9 mouse cellular contexts compared by ENCODE assay signal in genomic region chr5:24303199-24303598, GRCm38 (mm10). TPM values are rescaled to one million over a fixed set of nuclear protein-coding genes. Genes with fewer than 3 reads are reported as not detected.
DNase-seq lines count a peak whose midpoint lies in the region; ATAC-seq and TF ChIP-seq lines count a peak whose summit lies in the region.
"Had no signal": no experiment of that assay in that cellular context is flagged by ENCODE, and none has a peak within 500 bp of the region (broad histone marks: within the 10 kb centered on the region; RNA-seq: fewer than 3 reads in every experiment).

No protein-coding gene starts in this region.

- H3K4me3 ChIP-seq in midbrain, postnatal 0 days (ENCODE audit: low read depth, low read length) = no peak overlapping the region
- H3K4me3 ChIP-seq in midbrain, embryonic 10.5 days = no peak overlapping the region
- no peak overlapping the region for H3K4me3 ChIP-seq in stomach, postnatal 0 days (ENCODE audit: low read depth, low read length)
- no peak overlapping the region for H3K4me3 ChIP-seq in midbrain, embryonic 15.5 days
- H3K4me3 ChIP-seq: limb, embryonic 13.5 days had no signal

- H3K4me1 ChIP-seq in midbrain, postnatal 0 days (ENCODE audit: insufficient read depth, low read length) = no peaks in the 10 kb centered on the region
- no peaks in the 10 kb centered on the region for H3K4me1 ChIP-seq in midbrain, embryonic 10.5 days
- no peaks in the 10 kb centered on the region for H3K4me1 ChIP-seq in stomach, postnatal 0 days (replicated peaks; ENCODE audit: control insufficient read depth, insufficient read depth)
- H3K4me1 ChIP-seq in midbrain, embryonic 15.5 days = no peaks in the 10 kb centered on the region

- no peak for TF ChIP-seq EP300 in stomach, postnatal 0 days (optimal IDR thresholded peaks at IDR 0.05)

- TF ChIP-seq CTCF in midbrain, postnatal 0 days (IDR thresholded peaks at IDR 0.05) = peak; percentile 41
- peak; percentile 76 for TF ChIP-seq CTCF in stomach, postnatal 0 days (IDR thresholded peaks at IDR 0.05; ENCODE audit: low read depth)

- no peaks in the 10 kb centered on the region for H3K9me3 ChIP-seq in midbrain, postnatal 0 days (ENCODE audit: low read length)
- H3K9me3 ChIP-seq in midbrain, embryonic 10.5 days (replicated peaks) = 0 out of 2 replicates have a peak, but pooled peaks cover 4% of the 10 kb centered on the region
- H3K9me3 ChIP-seq in stomach, postnatal 0 days (ENCODE audit: control insufficient read depth, low read length) = no peaks in the 10 kb centered on the region
- H3K9me3 ChIP-seq in midbrain, embryonic 15.5 days = no peaks in the 10 kb centered on the region

- H3K4me2 ChIP-seq in midbrain, postnatal 0 days (ENCODE audit: low read depth, low read length, poor library complexity, severe bottlenecking) = no peak overlapping the region
- H3K4me2 ChIP-seq in stomach, postnatal 0 days (replicated peaks; ENCODE audit: low read depth) = no peak overlapping the region
- no peak overlapping the region for H3K4me2 ChIP-seq in midbrain, embryonic 15.5 days
- H3K4me2 ChIP-seq: limb, embryonic 13.5 days had no signal

- H3K36me3 ChIP-seq in midbrain, postnatal 0 days (ENCODE audit: insufficient read depth, low read length) = no peaks in the 10 kb centered on the region
- H3K36me3 ChIP-seq in midbrain, embryonic 10.5 days = no peaks in the 10 kb centered on the region
- H3K36me3 ChIP-seq in stomach, postnatal 0 days (ENCODE audit: control insufficient read depth, insufficient read depth, low read length) = no peaks in the 10 kb centered on the region
- H3K36me3 ChIP-seq in midbrain, embryonic 15.5 days (replicated peaks) = no peaks in the 10 kb centered on the region
- H3K36me3 ChIP-seq: limb, embryonic 13.5 days had no signal

- intact Hi-C loops in left cerebral cortex, postnatal 4 days (cut with DNase I) = no loop called here

- H3K9ac ChIP-seq in midbrain, postnatal 0 days (replicated peaks; ENCODE audit: low read length, poor library complexity, severe bottlenecking) = no peak overlapping the region
- no peak overlapping the region for H3K9ac ChIP-seq in stomach, postnatal 0 days (ENCODE audit: low read length)
- no peak overlapping the region for H3K9ac ChIP-seq in midbrain, embryonic 15.5 days
- H3K9ac ChIP-seq: limb, embryonic 13.5 days had no signal

- WGBS in midbrain, postnatal 0 days = 65% methylated on average over 3 of the region's 3 CpGs
- 65% methylated on average over 3 of the region's 3 CpGs for WGBS in midbrain, embryonic 10.5 days
- 52% methylated on average over 3 of the region's 3 CpGs for WGBS in stomach, postnatal 0 days
- 54% methylated on average over 3 of the region's 3 CpGs for whole genome bisulfite sequencing in midbrain, embryonic 15.5 days

- H3K27me3 ChIP-seq in midbrain, postnatal 0 days (ENCODE audit: insufficient read depth, low read length) = no peaks in the 10 kb centered on the region
- no peaks in the 10 kb centered on the region for H3K27me3 ChIP-seq in midbrain, embryonic 10.5 days (ENCODE audit: low read depth, poor library complexity, severe bottlenecking)
- no peaks in the 10 kb centered on the region for H3K27me3 ChIP-seq in stomach, postnatal 0 days (ENCODE audit: control insufficient read depth, insufficient read depth, low read length)
- H3K27me3 ChIP-seq in midbrain, embryonic 15.5 days (replicated peaks) = no peaks in the 10 kb centered on the region
- H3K27me3 ChIP-seq: limb, embryonic 13.5 days had no signal

- H3K27ac ChIP-seq in midbrain, postnatal 0 days (ENCODE audit: low read depth, low read length) = no peak overlapping the region
- no peak overlapping the region for H3K27ac ChIP-seq in midbrain, embryonic 10.5 days (replicated peaks)
- no peak overlapping the region for H3K27ac ChIP-seq in stomach, postnatal 0 days (replicated peaks)
- no peak overlapping the region for H3K27ac ChIP-seq in midbrain, embryonic 15.5 days
- H3K27ac ChIP-seq: limb, embryonic 13.5 days had no signal

- no peak for ATAC-seq in midbrain, postnatal 0 days (ENCODE audit: low FRiP score)
- peak; percentile 65 for ATAC-seq in stomach, postnatal 0 days (ENCODE audit: low FRiP score, low TSS enrichment)
- no peak for ATAC-seq in midbrain, embryonic 15.5 days (replicated peaks)

- DNase-seq in midbrain, postnatal 0 days (ENCODE audit: low spot score) = no peak
- no peak for DNase-seq in midbrain, embryonic 10.5 days (ENCODE audit: low spot score)
- DNase-seq in adipocyte (ENCODE audit: low spot score) = peak; percentile 79
- DNase-seq in induced T-regulatory cell, adult 2 months (ENCODE audit: low read depth) = peak; percentile 85
- DNase-seq in stomach, postnatal 0 days (ENCODE audit: low spot score) = peak; percentile 40
- no peak for DNase-seq in cerebellum, postnatal 25 days
- DNase-seq in left cerebral cortex, postnatal 4 days = no peak

RNA-seq across cellular contexts. Expression of gene Kcnh2, which starts 48.2 kb away (rescaled TPM):
- total RNA-seq in midbrain, postnatal 0 days (2014; rRNA removed) = 46.9 and 60.2 TPM in 2 replicates
- polyA plus RNA-seq in midbrain, postnatal 0 days (2015; fragmentation: Nextera tagmentation; extraction: Ambion mirVana) = 10.1 and 11.1 TPM in 2 replicates
- 27.1 and 35.3 TPM in 2 replicates for polyA plus RNA-seq in midbrain, embryonic 10.5 days (2016; fragmentation: Nextera tagmentation; extraction: Ambion mirVana)
- polyA plus RNA-seq in stomach, postnatal 0 days (2015; fragmentation: Nextera tagmentation; extraction: Ambion mirVana) = 3.7 and 3.8 TPM in 2 replicates
- total RNA-seq in left cerebral cortex, postnatal 4 days (2021) = 10 to 100 TPM; 16.4 to 21.2 TPM
- polyA plus RNA-seq in midbrain, embryonic 15.5 days (2015; fragmentation: Nextera tagmentation; extraction: Ambion mirVana) = 11.8 and 13.9 TPM in 2 replicates

Comparison
In these comparisons a context has a peak if more than half of its experiments do, and no peak if none do; other contexts are left out.
1. DNase-seq: peak in adipocyte (single experiment), induced T-regulatory cell, adult 2 months (single experiment) and stomach, postnatal 0 days (single experiment); none in midbrain, postnatal 0 days (single experiment), midbrain, embryonic 10.5 days (single experiment), cerebellum, postnatal 25 days (0 of 2) and left cerebral cortex, postnatal 4 days (single experiment).